Mouse (Mus musculus): ENCODE results near the gene Zbed4.
"Not testable (repeated sequence)": the region's sequence is repeated elsewhere in the genome, so short reads cannot be mapped to it uniquely, and the experiment has no call there.

Zbed4 gene

DNA sequence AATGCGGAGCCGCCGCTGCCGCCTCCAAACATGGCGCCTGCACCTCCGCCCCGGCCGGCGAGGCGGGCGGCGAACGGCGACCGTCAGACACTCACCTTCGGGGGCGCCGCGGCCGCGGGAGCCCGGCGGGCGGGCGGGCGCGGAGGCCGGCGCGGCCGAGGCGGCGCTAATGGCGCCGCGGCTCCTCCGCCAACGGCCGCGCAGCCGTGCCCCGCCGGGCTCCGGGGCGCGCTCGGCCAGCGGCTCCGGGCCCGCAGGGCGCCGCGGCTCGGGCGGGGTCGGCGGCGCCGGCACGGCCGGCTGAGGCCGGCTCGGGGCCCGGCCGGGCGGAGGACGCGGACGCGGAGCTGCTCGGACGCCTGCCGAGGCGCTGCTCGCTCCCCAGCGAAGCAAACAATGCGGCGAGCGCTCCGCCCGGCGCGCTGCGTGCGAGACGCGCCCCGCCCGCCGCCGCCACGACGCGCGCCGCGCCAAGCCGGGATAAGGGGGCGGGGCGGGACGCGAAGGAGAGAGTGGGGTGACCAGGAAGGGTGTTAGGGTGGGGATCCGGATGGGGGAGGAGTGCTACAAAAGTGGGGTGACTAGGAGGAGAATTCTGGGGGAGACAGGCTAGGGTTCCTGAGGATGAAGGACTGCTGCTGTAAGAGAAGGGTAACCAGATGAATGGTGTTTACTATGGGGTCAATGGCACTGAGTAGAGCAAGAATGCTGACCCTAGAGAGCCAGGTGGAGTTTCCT, 17.5 kb upstream of the Zbed4 start, which contains the start of gene Brd1:
Gene Brd1, minus strand, starts transcription at position 400 of the 738 bp plus-strand sequence.
- in situ Hi-C loops (cut with MboI; ENCODE audit: low pct_unique_long_range_greater_than_20kb in 1 of 2, low sequenced_read_pairs in 2 of 2, unreplicated experiment in 1 of 2) = no loop called here

DNA sequence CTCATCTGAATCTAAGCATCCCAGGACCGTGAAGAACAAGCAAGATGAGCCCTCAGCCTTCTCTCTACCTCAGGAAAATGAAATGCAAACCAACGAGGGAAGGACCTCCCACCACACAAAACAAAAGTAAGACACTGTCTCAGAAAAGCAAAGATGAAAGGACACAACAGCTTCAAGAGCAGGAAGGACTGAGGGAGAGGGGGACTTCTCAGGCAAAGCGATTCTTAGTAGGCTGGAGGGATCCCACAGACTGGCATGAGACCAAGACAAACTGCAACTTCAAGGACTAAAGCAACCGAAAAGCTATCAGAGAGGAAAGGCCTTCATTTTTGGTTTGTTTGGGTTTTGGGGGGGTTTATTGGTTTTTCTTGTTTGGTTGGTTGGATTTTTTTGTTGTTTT, 15.3 kb upstream of the Zbed4 start:
- in situ Hi-C loops (cut with MboI; ENCODE audit: low pct_unique_long_range_greater_than_20kb in 1 of 2, low sequenced_read_pairs in 2 of 2, unreplicated experiment in 1 of 2) = no loop called here

DNA sequence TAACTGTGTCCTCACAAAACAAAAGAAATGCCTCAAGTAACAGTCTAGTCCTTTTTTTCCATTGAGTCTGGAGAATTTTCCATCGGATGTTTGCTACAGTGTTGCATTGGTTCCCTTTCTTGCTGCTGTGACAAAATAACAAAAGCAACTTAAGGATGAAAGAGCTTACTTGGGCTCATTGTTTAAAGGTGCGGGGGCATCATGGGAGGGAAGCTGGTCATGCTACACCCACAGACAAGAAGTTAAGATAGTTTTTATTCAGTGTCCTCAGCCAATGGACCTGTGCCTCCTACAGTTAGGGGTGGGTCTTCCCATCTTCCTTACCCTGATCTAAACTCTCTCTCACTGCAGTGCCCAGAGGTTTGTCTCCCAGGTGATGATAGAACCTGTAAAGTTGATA, 13.0 kb upstream of the Zbed4 start:
- in situ Hi-C loops (cut with MboI; ENCODE audit: low pct_unique_long_range_greater_than_20kb in 1 of 2, low sequenced_read_pairs in 2 of 2, unreplicated experiment in 1 of 2) = no loop called here

DNA sequence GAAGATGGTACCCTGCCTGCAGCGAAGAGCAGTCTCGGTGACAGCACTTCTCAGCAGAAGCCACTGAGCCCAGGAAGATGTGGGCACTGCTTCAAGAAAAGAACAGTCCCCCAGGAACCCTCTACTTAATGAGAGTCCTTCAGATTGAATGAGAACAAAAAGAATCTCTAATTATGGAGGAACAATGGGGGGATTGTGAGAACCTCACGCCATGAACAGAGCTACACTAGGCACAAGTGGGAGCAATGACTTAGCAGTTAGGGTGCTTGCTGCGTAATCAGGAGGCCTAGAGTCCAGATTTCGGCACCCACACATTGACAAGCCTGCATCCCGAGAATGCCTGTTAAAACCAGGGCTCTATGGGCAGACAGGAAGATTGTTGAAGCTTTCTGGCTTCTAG, 10.1 kb upstream of the Zbed4 start:
- in situ Hi-C loops (cut with MboI; ENCODE audit: low pct_unique_long_range_greater_than_20kb in 1 of 2, low sequenced_read_pairs in 2 of 2, unreplicated experiment in 1 of 2) = no loop called here

DNA sequence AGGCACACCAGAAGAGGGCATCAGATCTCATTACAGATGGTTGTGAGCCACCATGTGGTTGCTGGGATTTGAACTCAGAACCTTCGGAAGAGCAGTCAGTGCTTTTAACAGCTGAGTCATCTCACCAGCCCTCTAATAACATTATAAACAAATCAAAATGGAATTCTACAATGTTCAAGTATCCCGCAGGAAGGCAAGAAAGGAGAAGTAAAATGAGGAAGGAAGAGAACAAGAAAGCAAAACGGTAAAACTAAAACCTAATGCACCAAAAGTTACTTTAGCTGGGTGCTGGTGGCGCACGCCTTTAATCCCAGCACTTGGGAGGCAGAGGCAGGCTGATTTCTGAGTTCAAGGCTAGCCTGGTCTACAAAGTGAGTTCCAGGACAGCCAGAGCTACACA, 8.1 kb upstream of the Zbed4 start:
- in situ Hi-C loops (cut with MboI; ENCODE audit: low pct_unique_long_range_greater_than_20kb in 1 of 2, low sequenced_read_pairs in 2 of 2, unreplicated experiment in 1 of 2) = not testable (repeated sequence)

DNA sequence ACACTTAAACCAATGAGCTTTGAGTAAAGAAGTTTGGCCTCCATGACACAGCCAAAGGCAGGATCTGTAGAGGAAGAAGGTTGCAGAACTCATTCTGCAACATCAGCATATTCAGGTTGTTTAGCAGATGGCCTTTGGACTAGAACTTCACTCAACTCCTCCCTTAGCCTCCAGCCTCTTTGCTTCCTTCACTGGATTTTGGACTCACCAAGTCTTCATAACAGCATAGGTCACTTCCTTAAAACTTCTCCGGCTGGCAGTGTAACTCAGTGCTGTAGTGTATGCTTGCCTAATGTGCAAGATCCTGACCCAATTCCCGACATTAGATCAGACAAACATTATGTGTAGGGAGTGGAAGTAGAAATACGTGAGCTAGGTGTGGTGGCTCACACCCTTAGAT, 6.1 kb upstream of the Zbed4 start:
- in situ Hi-C loops (cut with MboI; ENCODE audit: low pct_unique_long_range_greater_than_20kb in 1 of 2, low sequenced_read_pairs in 2 of 2, unreplicated experiment in 1 of 2) = no loop called here

DNA sequence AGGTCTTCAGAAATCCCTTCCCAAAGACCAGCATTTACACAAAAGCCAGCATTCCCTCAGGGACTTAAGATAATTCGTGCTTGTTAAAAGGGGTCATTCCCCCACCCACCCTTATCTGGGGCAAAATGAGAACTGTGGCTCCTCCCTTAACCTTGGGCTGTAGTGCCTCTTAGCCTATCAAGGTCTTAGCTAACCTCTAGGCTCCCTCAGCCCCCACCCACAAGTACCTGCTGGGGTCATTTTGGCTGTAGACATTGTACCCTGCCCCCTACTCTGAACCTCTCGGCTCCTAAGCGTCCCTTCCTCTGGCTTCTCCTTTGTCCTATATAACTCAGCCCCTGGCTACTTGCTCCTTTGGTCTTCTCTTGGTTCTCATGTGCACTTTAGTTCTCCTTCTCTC, 5.5 kb upstream of the Zbed4 start:
- in situ Hi-C loops (cut with MboI; ENCODE audit: low pct_unique_long_range_greater_than_20kb in 1 of 2, low sequenced_read_pairs in 2 of 2, unreplicated experiment in 1 of 2) = no loop called here

DNA sequence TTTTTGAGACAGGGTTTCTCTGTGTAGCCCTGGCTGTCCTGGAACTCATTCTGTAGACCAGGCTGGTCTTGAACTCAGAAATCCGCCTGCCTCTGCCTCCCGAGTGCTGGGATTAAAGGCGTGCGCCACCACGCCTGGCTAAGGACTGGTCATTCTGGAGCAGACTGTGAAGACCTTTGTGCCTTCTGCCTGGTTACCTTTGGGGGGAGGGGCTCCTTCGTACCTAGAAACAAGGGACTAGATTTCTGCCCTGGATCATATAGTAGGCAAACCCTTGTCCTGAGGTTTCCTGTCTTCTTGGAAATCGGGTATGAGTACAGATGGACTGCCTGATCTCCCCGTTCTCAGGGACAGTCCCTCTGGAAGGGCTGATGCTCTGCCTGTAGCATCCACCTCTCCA, 1.8 kb upstream of the Zbed4 start:
- in situ Hi-C loops (cut with MboI; ENCODE audit: low pct_unique_long_range_greater_than_20kb in 1 of 2, low sequenced_read_pairs in 2 of 2, unreplicated experiment in 1 of 2) = not testable (repeated sequence)

DNA sequence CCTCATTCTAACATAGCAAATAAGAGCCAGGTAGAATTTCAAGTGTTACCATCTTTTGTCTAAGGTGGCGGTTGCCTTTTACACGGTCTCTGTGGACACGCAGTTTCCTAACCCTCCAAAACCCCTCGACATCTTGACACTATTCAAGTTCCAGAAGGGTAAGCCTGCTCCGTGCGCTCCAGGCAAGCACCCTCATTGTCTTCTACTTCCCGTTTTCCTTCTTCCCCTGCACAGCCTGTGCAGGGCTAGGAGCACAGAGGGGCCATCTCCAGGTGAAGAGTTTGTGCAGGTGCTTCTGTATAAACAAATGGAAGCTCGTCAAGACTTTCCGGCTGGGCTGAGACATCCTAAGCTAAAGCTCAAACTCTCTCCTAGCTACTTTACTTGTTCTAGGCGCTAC, 1.4 kb upstream of the Zbed4 start:
- in situ Hi-C loops (cut with MboI; ENCODE audit: low pct_unique_long_range_greater_than_20kb in 1 of 2, low sequenced_read_pairs in 2 of 2, unreplicated experiment in 1 of 2) = no loop called here

DNA sequence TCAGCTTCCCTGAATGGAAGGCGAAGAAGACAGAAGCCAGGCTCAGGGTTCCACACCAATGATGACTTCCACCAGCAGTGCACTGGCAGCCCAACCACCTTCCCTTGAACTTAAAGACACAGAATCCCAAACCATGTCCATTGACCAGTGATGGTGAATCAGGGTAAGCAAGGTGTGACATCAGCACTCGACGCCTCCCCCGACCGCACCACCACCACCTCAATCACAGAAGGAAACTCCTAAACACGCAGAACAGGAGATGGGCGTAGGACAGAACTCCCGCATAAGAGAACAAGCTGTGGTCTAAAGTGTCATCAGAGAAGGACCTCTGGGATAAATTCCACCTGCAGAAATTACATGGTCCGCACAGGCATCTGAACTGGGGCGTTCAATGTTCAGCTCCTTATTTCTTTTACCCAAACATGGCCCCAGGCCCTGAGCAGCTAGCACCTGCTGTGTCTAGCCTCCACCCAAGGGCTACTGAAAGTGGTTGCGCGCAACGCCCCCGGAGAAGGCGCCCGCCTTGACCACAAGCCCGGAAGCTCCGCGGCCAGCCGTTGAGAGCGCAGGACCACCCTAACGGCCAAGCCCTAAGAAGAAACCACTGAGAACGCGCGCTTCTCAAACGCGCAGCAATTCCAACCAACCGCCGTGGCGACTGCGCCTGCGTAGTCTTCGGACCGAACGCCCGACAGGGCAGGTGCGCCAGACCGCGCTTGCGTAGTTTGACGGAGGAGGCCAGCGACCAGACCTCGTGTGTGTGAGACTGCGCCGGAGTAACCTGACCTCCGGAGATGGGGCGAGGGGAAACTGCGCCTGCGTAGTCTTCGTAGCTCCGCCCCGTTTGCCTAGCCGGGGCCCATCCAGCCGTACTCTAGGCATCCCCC, 540 bp upstream of the Zbed4 start:
- in situ Hi-C loops (cut with MboI; ENCODE audit: low pct_unique_long_range_greater_than_20kb in 1 of 2, low sequenced_read_pairs in 2 of 2, unreplicated experiment in 1 of 2) = no loop called here

DNA sequence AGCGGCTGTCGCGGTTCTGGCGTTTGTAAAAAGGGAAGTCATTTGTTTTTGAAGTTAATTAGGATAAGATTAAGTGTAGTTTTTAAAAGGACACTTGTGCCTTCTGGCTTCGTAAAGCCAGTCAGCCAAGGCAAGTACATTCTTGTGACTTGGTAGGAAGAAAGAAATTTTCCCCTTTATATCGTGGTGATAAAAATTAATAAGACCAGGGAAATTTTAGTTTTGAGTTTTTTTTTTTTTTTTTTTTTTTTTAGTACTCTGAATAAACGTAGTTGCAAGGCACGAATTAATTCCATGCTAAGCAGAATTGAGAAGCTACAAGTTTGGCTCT, 908 bp downstream of the Zbed4 start:
- in situ Hi-C loops (cut with MboI; ENCODE audit: low pct_unique_long_range_greater_than_20kb in 1 of 2, low sequenced_read_pairs in 2 of 2, unreplicated experiment in 1 of 2) = no loop called here

DNA sequence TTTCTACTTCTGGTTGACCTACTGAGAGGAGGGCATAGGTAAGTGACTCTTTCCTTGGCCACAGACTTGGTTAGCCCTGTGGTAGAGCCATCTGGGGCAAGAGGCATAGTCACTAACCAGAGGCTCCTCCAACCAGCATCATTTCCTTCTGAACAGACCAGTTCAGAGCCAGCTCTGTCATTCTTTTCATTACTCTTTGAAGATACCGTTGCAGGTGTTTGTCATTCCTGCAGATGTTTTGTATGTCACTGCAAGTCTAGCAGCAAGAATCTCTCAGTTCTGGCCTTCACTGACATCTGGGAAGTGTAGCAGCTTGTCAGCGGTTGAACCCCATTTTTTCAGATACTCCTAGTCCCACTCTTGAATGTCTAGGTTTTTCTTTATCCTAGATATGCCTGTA, 3.4 kb downstream of the Zbed4 start:
- in situ Hi-C loops (cut with MboI; ENCODE audit: low pct_unique_long_range_greater_than_20kb in 1 of 2, low sequenced_read_pairs in 2 of 2, unreplicated experiment in 1 of 2) = no loop called here

DNA sequence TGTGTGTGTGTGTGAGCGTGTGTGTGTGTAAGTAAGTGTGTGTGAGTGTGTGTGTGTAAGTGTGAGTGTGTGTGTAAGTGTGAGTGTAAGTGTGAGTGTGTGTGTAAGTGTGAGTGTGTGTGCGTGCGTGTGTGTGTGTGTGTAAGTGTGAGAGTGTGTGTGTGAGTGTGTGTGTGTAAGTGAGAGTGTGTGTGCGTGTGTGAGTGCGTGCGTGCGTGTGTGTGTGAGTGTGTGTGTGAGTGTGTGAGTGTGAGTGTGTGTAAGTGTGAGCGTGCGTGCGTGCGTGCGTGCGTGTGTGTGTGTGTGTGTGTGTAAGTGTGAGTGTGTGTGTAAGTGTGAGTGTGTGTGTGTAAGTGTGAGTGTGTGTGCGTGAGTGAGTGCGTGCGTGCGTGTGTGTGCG, 4.3 kb downstream of the Zbed4 start:
- in situ Hi-C loops (cut with MboI; ENCODE audit: low pct_unique_long_range_greater_than_20kb in 1 of 2, low sequenced_read_pairs in 2 of 2, unreplicated experiment in 1 of 2) = no loop called here

DNA sequence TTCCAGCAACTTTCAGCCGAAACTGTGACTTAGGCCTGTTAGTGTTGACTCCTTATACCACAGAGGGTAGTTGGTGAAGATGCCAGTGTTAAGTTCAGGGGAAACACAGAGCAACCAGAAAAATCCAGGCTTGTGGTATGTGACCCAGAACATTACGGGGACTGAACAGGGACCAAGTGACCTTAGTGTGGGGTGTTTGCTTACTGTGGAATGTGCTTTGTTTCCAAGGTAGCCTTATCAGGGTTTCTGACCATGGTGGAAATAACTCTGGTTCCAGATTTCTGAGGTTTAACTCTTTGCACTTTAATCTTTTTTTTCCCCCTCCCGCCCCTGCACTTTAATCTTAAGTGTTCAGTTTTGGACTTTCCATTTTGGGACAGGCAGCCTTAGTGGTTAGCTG, 6.6 kb downstream of the Zbed4 start:
- in situ Hi-C loops (cut with MboI; ENCODE audit: low pct_unique_long_range_greater_than_20kb in 1 of 2, low sequenced_read_pairs in 2 of 2, unreplicated experiment in 1 of 2) = no loop called here

DNA sequence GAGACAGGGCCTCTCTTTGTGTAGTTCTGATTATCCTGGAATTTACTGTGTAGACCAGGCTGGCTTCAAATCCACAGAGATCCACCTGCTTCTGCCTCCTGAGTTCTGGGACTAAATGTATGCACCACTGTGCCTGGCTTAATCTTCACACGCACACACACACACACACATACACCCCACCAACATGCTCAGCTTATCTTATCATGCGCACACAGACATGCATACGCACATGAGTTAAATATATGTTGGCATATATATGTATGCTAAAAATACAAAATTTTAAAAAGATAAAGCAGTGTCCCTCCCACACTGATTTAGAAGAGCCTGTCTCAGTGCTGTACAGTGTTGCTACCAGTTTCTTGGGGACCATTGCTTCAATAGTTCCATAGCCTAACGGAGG, 10.1 kb downstream of the Zbed4 start:
- in situ Hi-C loops (cut with MboI; ENCODE audit: low pct_unique_long_range_greater_than_20kb in 1 of 2, low sequenced_read_pairs in 2 of 2, unreplicated experiment in 1 of 2) = no loop called here

DNA sequence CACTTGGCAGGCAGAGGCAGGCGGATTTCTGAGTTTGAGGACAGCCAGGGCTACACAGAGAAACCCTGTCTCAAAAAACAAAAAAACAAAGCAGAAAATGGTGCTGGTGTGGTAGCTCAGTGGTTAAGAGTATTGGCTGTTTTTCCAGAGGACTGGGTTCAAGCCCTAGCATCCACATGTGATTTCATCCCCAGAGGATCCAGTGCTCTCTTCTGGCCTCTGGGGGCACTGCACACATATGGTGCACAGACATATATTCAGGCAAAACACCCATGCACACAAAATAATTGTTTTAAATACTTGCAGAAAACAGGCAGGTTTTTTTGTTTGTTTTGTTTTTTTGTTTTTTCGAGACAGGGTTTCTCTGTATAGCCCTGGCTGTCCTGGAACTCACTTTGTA, 14.7 kb downstream of the Zbed4 start:
- in situ Hi-C loops (cut with MboI; ENCODE audit: low pct_unique_long_range_greater_than_20kb in 1 of 2, low sequenced_read_pairs in 2 of 2, unreplicated experiment in 1 of 2) = loop anchor here in 1 of 2 experiments (5.0 kb wide), 1 partner anchor 41 kb away; no protein-coding TSS in a partner anchor

DNA sequence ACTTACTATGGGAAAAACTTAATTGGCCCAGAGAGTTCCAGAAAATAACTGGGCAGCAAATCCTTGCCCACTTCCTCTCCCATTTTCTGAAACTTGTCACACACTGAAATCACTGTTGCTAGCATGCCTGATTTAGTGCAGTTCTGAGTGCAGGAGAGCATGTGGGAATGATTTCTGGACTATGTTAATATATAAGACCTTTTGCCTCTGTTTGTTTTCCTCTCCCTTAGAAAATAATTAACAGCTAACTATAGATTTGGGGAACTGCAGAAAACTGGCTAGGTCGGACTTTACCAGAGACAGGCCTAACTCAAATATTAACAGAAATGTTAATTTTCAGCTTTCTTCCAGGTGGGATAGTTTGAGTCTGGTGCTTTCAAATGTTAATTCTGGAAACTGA, 17.1 kb downstream of the Zbed4 start:
- in situ Hi-C loops (cut with MboI; ENCODE audit: low pct_unique_long_range_greater_than_20kb in 1 of 2, low sequenced_read_pairs in 2 of 2, unreplicated experiment in 1 of 2) = loop anchor here in 1 of 2 experiments (5.0 kb wide), 1 partner anchor 39 kb away; no protein-coding TSS in a partner anchor

DNA sequence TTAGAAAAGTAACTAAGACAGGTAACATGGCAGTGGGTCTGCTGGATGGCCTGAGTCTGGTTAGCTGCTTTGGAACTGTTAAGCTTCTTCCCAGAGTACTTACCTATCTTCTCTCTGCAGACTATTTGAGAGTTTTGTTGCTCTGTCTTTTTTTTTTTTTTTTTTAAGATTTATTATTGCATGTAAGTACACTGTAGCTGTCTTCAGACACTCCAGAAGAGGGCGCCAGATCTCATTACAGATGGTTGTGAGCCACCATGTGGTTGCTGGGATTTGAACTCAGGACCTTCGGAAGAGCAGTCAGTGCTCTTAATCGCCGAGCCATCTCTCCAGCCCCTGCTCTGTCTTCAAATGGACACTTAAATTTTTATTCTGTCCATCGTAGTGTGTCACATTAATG, 23.2 kb downstream of the Zbed4 start:
- in situ Hi-C loops (cut with MboI; ENCODE audit: low pct_unique_long_range_greater_than_20kb in 1 of 2, low sequenced_read_pairs in 2 of 2, unreplicated experiment in 1 of 2) = not testable (repeated sequence)

DNA sequence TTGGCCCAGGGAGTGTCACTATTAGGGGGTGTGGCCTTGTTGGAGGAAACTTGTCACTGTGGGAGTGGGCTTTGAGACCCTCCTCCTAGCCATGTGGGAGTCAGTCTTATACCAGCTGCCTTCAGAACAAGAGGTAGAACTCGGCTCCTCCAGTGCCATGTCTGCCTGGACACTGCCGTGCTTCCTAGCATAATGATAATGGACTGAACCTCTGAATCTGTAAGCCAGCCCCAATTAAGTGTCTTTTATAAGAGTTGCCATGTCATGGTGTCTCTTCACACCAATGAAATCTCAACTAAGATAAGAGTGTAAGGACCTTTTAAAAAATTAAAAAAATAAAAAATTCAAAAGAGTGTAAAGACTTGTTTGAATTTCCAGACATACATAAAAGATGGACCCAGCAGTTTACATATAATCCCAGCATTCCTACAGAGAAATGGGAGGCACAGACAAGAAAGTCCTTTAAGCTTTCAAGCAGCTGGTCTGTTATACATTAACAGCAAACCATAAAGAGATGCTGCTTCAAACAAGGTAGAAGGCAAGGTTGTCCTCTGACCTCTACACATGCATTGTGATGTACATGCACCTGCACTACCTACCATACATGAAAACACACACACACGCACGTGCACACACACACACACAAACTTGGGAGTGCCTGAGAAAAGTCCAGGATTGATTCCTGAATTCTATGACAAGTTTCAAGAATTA, 40.8 kb downstream of the Zbed4 start:
- in situ Hi-C loops (cut with MboI; ENCODE audit: low pct_unique_long_range_greater_than_20kb in 1 of 2, low sequenced_read_pairs in 2 of 2, unreplicated experiment in 1 of 2) = no loop called here
